Mouse (Mus musculus): ENCODE measurements around the gene Junb.

DNA sequence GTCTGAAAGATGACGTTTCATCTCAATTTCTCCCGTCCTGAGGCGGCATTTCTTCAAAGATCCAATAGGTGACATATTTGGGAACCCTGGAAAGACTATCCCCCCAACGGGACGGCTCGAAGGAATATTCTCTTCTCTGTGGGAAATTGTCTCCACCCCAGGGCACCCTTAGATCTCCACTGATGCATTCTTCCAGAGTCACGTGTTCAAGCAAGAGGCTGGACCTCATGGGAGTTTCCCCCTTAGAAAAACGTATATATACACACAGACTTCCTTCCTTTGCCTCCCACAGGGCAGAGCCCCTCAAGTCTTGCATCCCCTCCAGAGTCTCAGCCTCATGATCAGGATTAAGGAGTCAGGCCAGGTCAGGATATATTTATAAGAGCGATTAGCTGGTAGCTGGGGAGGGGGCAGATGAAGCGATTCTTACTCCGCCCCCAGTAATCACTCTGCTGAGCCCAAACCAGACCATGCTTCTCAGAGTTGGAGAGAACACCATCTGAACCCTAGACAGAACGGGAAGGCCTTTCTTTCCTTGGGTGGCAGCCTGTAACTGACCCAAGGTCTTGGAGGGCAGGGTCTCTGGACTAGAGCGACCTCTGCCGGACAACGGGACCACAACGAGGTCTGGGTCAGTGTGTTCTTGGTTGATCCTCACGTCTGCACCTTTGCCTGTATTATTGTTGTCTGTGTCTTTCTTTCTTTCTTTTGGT lies 31.8 kb downstream of the Junb start, which contains the start of gene Rtbdn:
- no peak for TF ChIP-seq POLR2A (IDR thresholded peaks at IDR 0.05; ENCODE audit: borderline replicate concordance, extremely low read depth, low read depth, low read length)
- no peak for TF ChIP-seq CTCF (IDR thresholded peaks at IDR 0.05; ENCODE audit: insufficient read depth, low read length)

Measured in lung, adult 2 months (tissue).